Mouse (Mus musculus) kidney, adult 2 months (tissue): ENCODE data around the gene Sacs.

Experiments used
- CTCF ChIP-seq: fragments of 200-500 bp; conservative IDR thresholded peaks from 2 replicates; pipeline ENCODE4 v1.5.1; 2011; ENCODE audit warnings: low read depth, mild to moderate bottlenecking, control low read depth, low read length, moderate library complexity, mixed read lengths; ENCODE audit not compliant: insufficient read depth, insufficient read length
- POLR2A ChIP-seq: fragments of 200-500 bp; IDR thresholded peaks from one replicate; pipeline ENCODE4 v1.6.1; 2011; ENCODE audit warnings: low read depth, low read length, control low read depth

GRCm38 (mm10) chr14:61173229-61173628 is 35.0 kb downstream of the Sacs start:
- TF ChIP-seq POLR2A, result no peak
- 0 out of 2 replicates have a peak, but pooled peaks have one; percentile 13 for TF ChIP-seq CTCF
